Mouse (Mus musculus) lung, postnatal 36 days (tissue): Measurements from ENCODE around the gene Hes6.

Experiments
- DNase-seq: peaks from one replicate; pipeline ENCODE4 v3.0.0; 2022; ENCODE audit warnings: mixed read lengths

The Hes6 gene

GRCm38 (mm10) chr1:91413898-91414594, at the start of gene Hes6:
Hes6 (minus strand) TSS chr1:91414038.
- DNase-seq: peak; percentile 67

GRCm38 (mm10) chr1:91463336-91463995, 49.6 kb upstream of the Hes6 start:
- no peak for DNase-seq

- DNase-seq: no peak
These were observed 46.7 kb upstream of the Hes6 start for GRCm38 (mm10) chr1:91460564-91460963.

- DNase-seq: no peak
These were observed 46.2 kb upstream of the Hes6 start for GRCm38 (mm10) chr1:91460069-91460468.

- peak; percentile 100 for DNase-seq
These were observed 45.4 kb upstream of the Hes6 start, which contains the start of gene Per2 for GRCm38 (mm10) chr1:91459059-91459809. Per2 (minus strand) TSS chr1:91459324.

GRCm38 (mm10) chr1:91458223-91458861, 44.5 kb upstream of the Hes6 start:
- DNase-seq: peak; percentile 95

GRCm38 (mm10) chr1:91457698-91458097, 43.9 kb upstream of the Hes6 start:
- DNase-seq: peak; percentile 56

GRCm38 (mm10) chr1:91457116-91457515, 43.3 kb upstream of the Hes6 start:
- DNase-seq: peak; percentile 67

- DNase-seq: peak; percentile 96
These were observed 42.5 kb upstream of the Hes6 start for GRCm38 (mm10) chr1:91456301-91456801.

- DNase-seq: peak; percentile 86
These were observed 41.9 kb upstream of the Hes6 start for GRCm38 (mm10) chr1:91455661-91456161.

GRCm38 (mm10) chr1:91454927-91455326, 41.1 kb upstream of the Hes6 start:
- DNase-seq: no peak

GRCm38 (mm10) chr1:91454366-91454765, 40.5 kb upstream of the Hes6 start:
- no peak for DNase-seq

- DNase-seq: peak; percentile 29
These were observed 40.1 kb upstream of the Hes6 start for GRCm38 (mm10) chr1:91453932-91454331.

- DNase-seq: peak; percentile 37
These were observed 37.8 kb upstream of the Hes6 start for GRCm38 (mm10) chr1:91451547-91452084.

GRCm38 (mm10) chr1:91450851-91451250, 37.0 kb upstream of the Hes6 start:
- no peak for DNase-seq

- DNase-seq: peak; percentile 84
These were observed 34.9 kb upstream of the Hes6 start for GRCm38 (mm10) chr1:91448688-91449087.

GRCm38 (mm10) chr1:91446511-91446910, 32.7 kb upstream of the Hes6 start:
- DNase-seq: no peak

GRCm38 (mm10) chr1:91446060-91446459, 32.2 kb upstream of the Hes6 start:
- DNase-seq: peak; percentile 88

GRCm38 (mm10) chr1:91444841-91445830, 31.3 kb upstream of the Hes6 start:
- DNase-seq: no peak

- peak; percentile 85 for DNase-seq
These were observed 28.6 kb upstream of the Hes6 start for GRCm38 (mm10) chr1:91442350-91442990.

- DNase-seq: no peak
These were observed 28.0 kb upstream of the Hes6 start for GRCm38 (mm10) chr1:91441855-91442254.
